8 mouse cellular contexts compared by ENCODE assay signal in the genomic region with DNA sequence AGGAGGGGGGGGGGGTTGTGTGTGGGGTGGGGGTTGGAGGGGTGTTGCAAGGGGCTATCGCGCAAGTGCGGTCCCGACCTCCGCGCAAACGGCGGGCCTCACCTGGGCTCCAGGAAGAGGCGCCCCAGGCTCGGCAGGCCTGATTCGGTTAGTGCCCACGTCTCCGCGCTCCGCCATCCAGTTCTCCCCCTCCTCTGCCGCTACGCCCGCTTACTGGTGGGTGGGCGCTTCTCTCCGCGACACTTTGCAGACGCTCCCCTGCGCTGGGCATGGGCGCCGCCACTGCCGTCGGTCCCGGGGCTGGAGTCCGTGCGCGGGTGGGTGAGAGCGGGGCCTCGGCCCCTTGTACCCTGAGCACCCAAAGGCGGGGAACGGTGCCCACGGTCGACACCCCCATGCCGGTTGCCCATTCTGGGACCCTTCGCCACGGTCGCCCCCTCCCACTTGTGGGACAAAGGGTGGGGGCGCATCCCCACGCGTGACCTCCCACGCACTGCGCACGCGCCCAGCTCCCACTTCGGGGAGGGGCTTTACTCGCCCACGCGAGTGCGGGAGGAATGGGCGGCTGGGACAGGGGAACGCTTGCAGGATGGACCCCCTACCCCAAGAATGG. TPM values are rescaled to one million over a fixed set of nuclear protein-coding genes. Genes with fewer than 3 reads are reported as not detected.
DNase-seq lines count a peak whose midpoint lies in the region; ATAC-seq and TF ChIP-seq lines count a peak whose summit lies in the region.

No protein-coding gene starts in this region.

- H3K27me3 ChIP-seq in kidney, postnatal 0 days (ENCODE audit: insufficient read depth, low read length), result peaks cover 23% of the 10 kb centered on the region
- peaks cover 68% of the 10 kb centered on the region for H3K27me3 ChIP-seq in hindbrain, embryonic 13.5 days

- peaks cover 27% of the 10 kb centered on the region for H3K4me1 ChIP-seq in kidney, postnatal 0 days (replicated peaks; ENCODE audit: insufficient read depth, low read length)
- H3K4me1 ChIP-seq in hindbrain, embryonic 13.5 days (replicated peaks), result peaks cover 71% of the 10 kb centered on the region

- ATAC-seq in kidney, postnatal 0 days (replicated peaks; ENCODE audit: low FRiP score, low read depth), result no peak
- peak; percentile 6; the same call in 1 of the 2 replicates for ATAC-seq in hindbrain, embryonic 13.5 days (ENCODE audit: low FRiP score)
- no peak for ATAC-seq in erythroid progenitor cell, adult 5-6 weeks (replicated peaks; ENCODE audit: low FRiP score, poor library complexity, severe bottlenecking)

- peak overlapping the region; percentile 86 for H3K4me2 ChIP-seq in kidney, postnatal 0 days (ENCODE audit: low read length)
- H3K4me2 ChIP-seq in hindbrain, embryonic 13.5 days, result peak overlapping the region; percentile 70

- H3K9me3 ChIP-seq in kidney, postnatal 0 days (replicated peaks; ENCODE audit: low read length), result no peaks in the 10 kb centered on the region
- H3K9me3 ChIP-seq in hindbrain, embryonic 13.5 days, result no peaks in the 10 kb centered on the region

- peak overlapping the region; percentile 79 for H3K9ac ChIP-seq in kidney, postnatal 0 days (ENCODE audit: low read depth, low read length)
- peak overlapping the region; percentile 83 for H3K9ac ChIP-seq in hindbrain, embryonic 13.5 days

- peak overlapping the region; percentile 52 for H3K4me3 ChIP-seq in kidney, postnatal 0 days (replicated peaks; ENCODE audit: low read depth, low read length)
- peak overlapping the region; percentile 57 for H3K4me3 ChIP-seq in hindbrain, embryonic 13.5 days

- 1% methylated on average over 52 of the region's 55 CpGs for WGBS in kidney, postnatal 0 days
- 3% methylated on average over 54 of the region's 55 CpGs for WGBS in hindbrain, embryonic 13.5 days

- no peak for TF ChIP-seq CTCF in kidney, postnatal 0 days (IDR thresholded peaks at IDR 0.05; ENCODE audit: low read depth)

- no peak for DNase-seq in kidney, postnatal 0 days (ENCODE audit: low spot score)
- no peak for DNase-seq in kidney, adult 11 months
- DNase-seq in cerebellum, postnatal 25 days, result peak; percentile 74 to 83
- peak; percentile 26 for DNase-seq in liver
- DNase-seq in right cerebral cortex, postnatal 14 days, result peak; percentile 70
- DNase-seq in urinary bladder, adult 18-20 months (ENCODE audit: low spot score in 2 of 2), result no peak

- no peaks in the 10 kb centered on the region for H3K36me3 ChIP-seq in kidney, postnatal 0 days (ENCODE audit: insufficient read depth, low read length)
- no peaks in the 10 kb centered on the region for H3K36me3 ChIP-seq in hindbrain, embryonic 13.5 days

- peak overlapping the region; percentile 38; the same call in 1 of the 2 replicates for H3K27ac ChIP-seq in kidney, postnatal 0 days
- H3K27ac ChIP-seq in hindbrain, embryonic 13.5 days, result peak overlapping the region; percentile 80

RNA-seq across cellular contexts. Expression of a gene that starts 5.2 kb away (rescaled TPM):
- polyA plus RNA-seq in kidney, postnatal 0 days (2015; fragmentation: Nextera tagmentation; extraction: Ambion mirVana), result 95.0 and 103 TPM in 2 replicates
- polyA plus RNA-seq in hindbrain, embryonic 13.5 days (2015; fragmentation: Nextera tagmentation; extraction: Ambion mirVana), result 112 and 114 TPM in 2 replicates
- 93.0 and 138 TPM in 2 replicates for total RNA-seq in erythroid progenitor cell, adult 5-6 weeks (2015; ENCODE audit: low replicate concordance)
- 83.8 and 99.2 TPM in 2 replicates for total RNA-seq in erythroid progenitor cell, adult 5-6 weeks (2017; ENCODE audit: low replicate concordance)

RNA-seq across cellular contexts. Expression of a gene that starts 5.4 kb away (rescaled TPM):
- polyA plus RNA-seq in kidney, postnatal 0 days (2015; fragmentation: Nextera tagmentation; extraction: Ambion mirVana), result 48.7 and 54.0 TPM in 2 replicates
- 67.2 and 69.7 TPM in 2 replicates for polyA plus RNA-seq in hindbrain, embryonic 13.5 days (2015; fragmentation: Nextera tagmentation; extraction: Ambion mirVana)
- total RNA-seq in erythroid progenitor cell, adult 5-6 weeks (2015; ENCODE audit: low replicate concordance), result not detected in 2 replicates
- not detected in 2 replicates for total RNA-seq in erythroid progenitor cell, adult 5-6 weeks (2017; ENCODE audit: low replicate concordance)

RNA-seq across cellular contexts. Expression of a gene that starts 18.5 kb away (rescaled TPM):
- 5.7 and 6.6 TPM in 2 replicates for polyA plus RNA-seq in kidney, postnatal 0 days (2015; fragmentation: Nextera tagmentation; extraction: Ambion mirVana)
- polyA plus RNA-seq in hindbrain, embryonic 13.5 days (2015; fragmentation: Nextera tagmentation; extraction: Ambion mirVana), result 7.8 and 9.8 TPM in 2 replicates
- total RNA-seq in erythroid progenitor cell, adult 5-6 weeks (2015; ENCODE audit: low replicate concordance), result 0.42 and 1.8 TPM in 2 replicates
- 0.90 TPM in 1 of 2 replicates, not detected in the other for total RNA-seq in erythroid progenitor cell, adult 5-6 weeks (2017; ENCODE audit: low replicate concordance)

RNA-seq across cellular contexts. Expression of a gene that starts 22.8 kb away (rescaled TPM):
- polyA plus RNA-seq in kidney, postnatal 0 days (2015; fragmentation: Nextera tagmentation; extraction: Ambion mirVana), result not detected in 2 replicates
- polyA plus RNA-seq in hindbrain, embryonic 13.5 days (2015; fragmentation: Nextera tagmentation; extraction: Ambion mirVana), result not detected in 2 replicates
- not detected in 2 replicates for total RNA-seq in erythroid progenitor cell, adult 5-6 weeks (2015; ENCODE audit: low replicate concordance)
- not detected in 2 replicates for total RNA-seq in erythroid progenitor cell, adult 5-6 weeks (2017; ENCODE audit: low replicate concordance)

RNA-seq across cellular contexts. Expression of a gene that starts 23.3 kb away (rescaled TPM):
- 58.4 and 61.7 TPM in 2 replicates for polyA plus RNA-seq in kidney, postnatal 0 days (2015; fragmentation: Nextera tagmentation; extraction: Ambion mirVana)
- polyA plus RNA-seq in hindbrain, embryonic 13.5 days (2015; fragmentation: Nextera tagmentation; extraction: Ambion mirVana), result 83.8 and 85.6 TPM in 2 replicates
- total RNA-seq in erythroid progenitor cell, adult 5-6 weeks (2015; ENCODE audit: low replicate concordance), result 84.3 and 88.3 TPM in 2 replicates
- total RNA-seq in erythroid progenitor cell, adult 5-6 weeks (2017; ENCODE audit: low replicate concordance), result 75.9 and 127 TPM in 2 replicates

Comparison
In these comparisons a context has a peak if more than half of its experiments do, and no peak if none do; other contexts are left out.
1. DNase-seq: peak in cerebellum, postnatal 25 days (2 of 2), liver (single experiment) and right cerebral cortex, postnatal 14 days (single experiment); none in kidney, postnatal 0 days (single experiment), kidney, adult 11 months (single experiment) and urinary bladder, adult 18-20 months (0 of 2).